27 mouse cellular contexts compared by ENCODE assay signal in the genomic region with DNA sequence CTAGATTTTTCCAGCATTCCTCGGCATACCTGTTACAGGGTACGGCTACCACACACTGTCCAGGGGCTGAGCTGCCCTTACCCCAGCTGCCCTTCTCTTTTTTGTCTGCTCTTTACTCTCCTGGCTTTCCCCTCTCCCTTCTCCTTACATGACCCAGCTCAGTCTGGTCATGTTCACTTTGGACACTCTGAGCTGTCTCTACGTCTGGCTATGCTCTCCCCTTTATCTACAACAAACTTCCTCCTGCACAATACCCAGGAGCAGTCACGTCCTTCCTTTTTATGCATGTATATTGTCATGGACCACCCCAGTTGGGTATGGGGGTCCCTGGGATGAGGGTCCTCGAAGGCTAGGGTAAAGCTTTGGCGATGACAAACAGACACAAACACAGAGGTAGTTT. TPM values are rescaled to one million over a fixed set of nuclear protein-coding genes. Genes with fewer than 3 reads are reported as not detected.
"Had no signal": no experiment of that assay in that cellular context is flagged by ENCODE, and none has a peak within 500 bp of the region (broad histone marks: within the 10 kb centered on the region; RNA-seq: fewer than 3 reads in every experiment).

No protein-coding gene starts in this region.

- H3K27me3 ChIP-seq: limb, embryonic 12.5 days; limb, embryonic 15.5 days; lung, embryonic 15.5 days; midbrain, embryonic 13.5 days; stomach, embryonic 15.5 days had no signal

- ATAC-seq: midbrain, embryonic 13.5 days; midbrain, embryonic 16.5 days had no signal

- H3K4me2 ChIP-seq: limb, embryonic 12.5 days; limb, embryonic 15.5 days; lung, embryonic 15.5 days; midbrain, embryonic 13.5 days; stomach, embryonic 15.5 days had no signal

- H3K9me3 ChIP-seq: limb, embryonic 12.5 days; limb, embryonic 15.5 days; lung, embryonic 15.5 days; midbrain, embryonic 13.5 days; stomach, embryonic 15.5 days had no signal

- H3K4me3 ChIP-seq: limb, embryonic 12.5 days; limb, embryonic 15.5 days; lung, embryonic 15.5 days; midbrain, embryonic 13.5 days; stomach, embryonic 15.5 days had no signal

- H3K27ac ChIP-seq: limb, embryonic 12.5 days; limb, embryonic 15.5 days; liver, embryonic 14.5 days; lung, embryonic 15.5 days; midbrain, embryonic 13.5 days; stomach, embryonic 15.5 days had no signal

- H3K9ac ChIP-seq: limb, embryonic 12.5 days; limb, embryonic 15.5 days; liver, embryonic 14.5 days; lung, embryonic 15.5 days; midbrain, embryonic 13.5 days; stomach, embryonic 15.5 days had no signal

- H3K36me3 ChIP-seq: limb, embryonic 12.5 days; limb, embryonic 15.5 days; lung, embryonic 15.5 days; midbrain, embryonic 13.5 days; stomach, embryonic 15.5 days had no signal

- DNase-seq: kidney, adult 18-20 months; kidney, adult 9 months; kidney, postnatal 14 days; kidney, postnatal 4 days; left cerebral cortex, postnatal 4 days; lung, adult 18-20 months; lung, postnatal 10 days; lung, postnatal 36 days; right cerebral cortex, postnatal 14 days; right cerebral cortex, postnatal 4 days; spleen, adult 18-20 months; thymus, postnatal 25 days had no signal

- H3K4me1 ChIP-seq: limb, embryonic 15.5 days; lung, embryonic 15.5 days; stomach, embryonic 15.5 days had no signal

RNA-seq across cellular contexts. Expression of a gene that starts 5.7 kb away (rescaled TPM):
- total RNA-seq: layer of hippocampus, adult 18-20 months; layer of hippocampus, postnatal 14 days; left cerebral cortex, adult 8-10 months; left cerebral cortex, postnatal 14 days; left cerebral cortex, postnatal 4 days had no signal
- polyA plus RNA-seq: kidney, embryonic 16.5 days; limb, embryonic 12.5 days; limb, embryonic 15.5 days; liver, embryonic 14.5 days; lung, embryonic 15.5 days; midbrain, embryonic 13.5 days; midbrain, embryonic 16.5 days; neural tube, embryonic 11.5 days; neural tube, embryonic 14.5 days; stomach, embryonic 15.5 days; thymus, postnatal 0 days had no signal
